Mouse (Mus musculus) liver, embryonic 14.5 days (tissue): ENCODE results near the gene Ptprd. TPM values are rescaled to one million over a fixed set of nuclear protein-coding genes. Genes with fewer than 3 reads are reported as not detected.

Experiments
- ATAC-seq: fragments of 200-750 bp; cut with Nextera tagmentation; 2 replicates; pipeline ENCODE4 v1.8.0; 2017; ENCODE audit warnings: moderate number of reproducible peaks, mild to moderate bottlenecking, moderate library complexity; ENCODE audit not compliant: insufficient read depth
- DNase-seq, 3 experiments: peaks; one replicate each; pipeline ENCODE4 v3.0.0-alpha.2; 2012 to 2013; ENCODE audit warnings: low read depth in 3 of 3, low spot score in 3 of 3
- H3K27ac ChIP-seq: fragments of 300-500 bp; sonication (generic); 2 replicates; pipeline ENCODE4 v1.5.1; 2014; ENCODE audit warnings: moderate library complexity, mild to moderate bottlenecking, control low read depth, inconsistent platforms
- H3K27me3 ChIP-seq: fragments of 300-500 bp; sonication (generic); 2 replicates; pipeline ENCODE4 v1.6.1; 2014; ENCODE audit warnings: mild to moderate bottlenecking, low read length, moderate library complexity; ENCODE audit not compliant: control insufficient read depth, insufficient read depth
- H3K36me3 ChIP-seq: fragments of 300-500 bp; sonication (generic); replicated peaks from 2 replicates; pipeline ENCODE4 v1.6.1; 2014; ENCODE audit warnings: low read depth; ENCODE audit not compliant: control insufficient read depth, insufficient read depth
- H3K4me1 ChIP-seq, 2 experiments: fragments of 200-500 bp in 1 of 2; fragments of 300-500 bp in 1 of 2; sonication (generic) in 1 of 2; replicated peaks; 2 replicates each; pipeline ENCODE4 v1.6.1; 2012 to 2014; ENCODE audit warnings: antibody characterized with exemption in 1 of 2, inconsistent platforms in 1 of 2, low read length in 1 of 2; ENCODE audit not compliant: control insufficient read depth in 2 of 2, insufficient read depth in 2 of 2
- H3K4me2 ChIP-seq: fragments of 300-500 bp; sonication (generic); 2 replicates; pipeline ENCODE4 v1.6.1; 2014; ENCODE audit warnings: low read depth, mild to moderate bottlenecking, control low read depth, moderate library complexity
- H3K4me3 ChIP-seq, 2 experiments: fragments of 200-500 bp in 1 of 2; fragments of 300-500 bp in 1 of 2; sonication (generic) in 1 of 2; 2 replicates each; pipeline ENCODE4 v1.5.1; 2012 to 2014; ENCODE audit warnings: low read depth in 2 of 2, low read length in 2 of 2, mild to moderate bottlenecking in 2 of 2, control low read depth in 1 of 2, inconsistent platforms in 1 of 2, moderate library complexity in 1 of 2; ENCODE audit not compliant: insufficient read depth in 1 of 2
- H3K9ac ChIP-seq: fragments of 300-500 bp; sonication (generic); replicated peaks from 2 replicates; pipeline ENCODE4 v1.6.1; 2014; ENCODE audit warnings: mild to moderate bottlenecking, control low read depth, moderate library complexity
- H3K9me3 ChIP-seq: fragments of 300-500 bp; sonication (generic); 2 replicates; pipeline ENCODE4 v1.6.1; 2016; ENCODE audit warnings: low read length, mixed read lengths; ENCODE audit not compliant: control insufficient read depth
- CTCF ChIP-seq: IDR thresholded peaks from 2 replicates; pipeline ENCODE4 v1.5.1; 2016; ENCODE audit warnings: antibody characterized with exemption, low read depth, control low read depth
- EP300 ChIP-seq: IDR thresholded peaks from 2 replicates; pipeline ENCODE4 v1.6.1; 2016; ENCODE audit warnings: antibody characterized with exemption, low read depth
- WGBS: fragments of 180-500 bp; shearing (Covaris S2); extraction: QIAGEN DNeasy Blood & Tissue Kit; methylation state at CpG from one replicate; pipeline ENCODE4 v1.1.7; 2014; ENCODE audit not compliant: insufficient replicate concordance; 5-methylcytosine and 5-hydroxymethylcytosine counted together
- polyA plus RNA-seq, 2 experiments: library from polyadenylated mRNA; depleted of rRNA in 1 of 2; stranded (reverse) in 1 of 2; unstranded in 1 of 2; fragments of >200 nt; fragmentation: Nextera tagmentation in 1 of 2; extraction: Ambion mirVana in 1 of 2; gene quantifications; 2 replicates each; pipeline versions ENCODE4 v1.2.1 to v1.2.3; 2012 to 2014

Ptprd gene
- polyA plus RNA-seq, 2 experiments = 1.5 to 2.8 TPM

- no peak overlapping the region for H3K4me2 ChIP-seq
- H3K27me3 ChIP-seq = no peaks in the 10 kb centered on the region
- H3K27ac ChIP-seq = no peak overlapping the region
- no peak overlapping the region for H3K9ac ChIP-seq
- TF ChIP-seq EP300 (no peak), CTCF (no peak)
- H3K36me3 ChIP-seq = no peaks in the 10 kb centered on the region
- H3K9me3 ChIP-seq = no peaks in the 10 kb centered on the region
- no peak for DNase-seq
- H3K4me1 ChIP-seq = no peaks in the 10 kb centered on the region
- WGBS = 47% methylated on average over 2 of the region's 2 CpGs
- no peak for ATAC-seq
- no peak overlapping the region for H3K4me3 ChIP-seq
These were observed 1461.1 kb downstream of the Ptprd start for GRCm38 (mm10) chr4:76750709-76751108.

GRCm38 (mm10) chr4:76735831-76736230 lies 1475.9 kb downstream of the Ptprd start:
- TF ChIP-seq CTCF (no peak), EP300 (no peak)
- H3K4me3 ChIP-seq = no peak overlapping the region
- no peak overlapping the region for H3K4me2 ChIP-seq
- no peak for DNase-seq
- no peaks in the 10 kb centered on the region for H3K27me3 ChIP-seq
- H3K27ac ChIP-seq = no peak overlapping the region
- no peaks in the 10 kb centered on the region for H3K4me1 ChIP-seq
- ATAC-seq = no peak
- WGBS = 37% methylated on average over 1 of the region's 1 CpGs
- no peak overlapping the region for H3K9ac ChIP-seq
- no peaks in the 10 kb centered on the region for H3K36me3 ChIP-seq
- H3K9me3 ChIP-seq = no peaks in the 10 kb centered on the region

- no peaks in the 10 kb centered on the region for H3K9me3 ChIP-seq
These were observed 1536.0 kb downstream of the Ptprd start for GRCm38 (mm10) chr4:76675726-76676125.

GRCm38 (mm10) chr4:76673224-76673623 lies 1538.5 kb downstream of the Ptprd start:
- Histone ChIP-seq H3K9me3 (no peaks in the 10 kb centered on the region), H3K27ac (no peak overlapping the region), H3K27me3 (no peaks in the 10 kb centered on the region), H3K4me2 (no peak overlapping the region), H3K9ac (no peak overlapping the region), H3K36me3 (no peaks in the 10 kb centered on the region), H3K4me3 (no peak overlapping the region), H3K4me1 (no peaks in the 10 kb centered on the region)
- DNase-seq (no peak), ATAC-seq (no peak)
- TF ChIP-seq CTCF (no peak), EP300 (no peak)

More at GRCm38 (mm10) chr4:76675726-76676125, 1536.0 kb downstream of the Ptprd start:
- no peaks in the 10 kb centered on the region for H3K36me3 ChIP-seq
- no peak overlapping the region for H3K9ac ChIP-seq
- no peak overlapping the region for H3K27ac ChIP-seq
- H3K4me3 ChIP-seq = no peak overlapping the region
- H3K4me1 ChIP-seq = no peaks in the 10 kb centered on the region
- H3K27me3 ChIP-seq = no peaks in the 10 kb centered on the region
- H3K4me2 ChIP-seq = no peak overlapping the region
- DNase-seq (no peak), ATAC-seq (no peak)
- TF ChIP-seq CTCF (no peak), EP300 (no peak)
- WGBS = 43% methylated on average over 3 of the region's 3 CpGs

GRCm38 (mm10) chr4:76672653-76673052 lies 1539.1 kb downstream of the Ptprd start:
- ATAC-seq = no peak
- Histone ChIP-seq H3K27ac (no peak overlapping the region), H3K9me3 (no peaks in the 10 kb centered on the region), H3K9ac (no peak overlapping the region), H3K4me1 (no peaks in the 10 kb centered on the region), H3K36me3 (no peaks in the 10 kb centered on the region), H3K27me3 (no peaks in the 10 kb centered on the region), H3K4me2 (no peak overlapping the region), H3K4me3 (no peak overlapping the region)
- TF ChIP-seq EP300 (no peak), CTCF (no peak)
- no peak for DNase-seq

GRCm38 (mm10) chr4:76661725-76662124 lies 1550.0 kb downstream of the Ptprd start:
- DNase-seq (no peak), ATAC-seq (no peak)
- Histone ChIP-seq H3K27ac (no peak overlapping the region), H3K4me2 (no peak overlapping the region), H3K27me3 (no peaks in the 10 kb centered on the region), H3K4me3 (no peak overlapping the region), H3K9me3 (no peaks in the 10 kb centered on the region), H3K36me3 (no peaks in the 10 kb centered on the region), H3K9ac (no peak overlapping the region), H3K4me1 (no peaks in the 10 kb centered on the region)
- TF ChIP-seq EP300 = no peak
- TF ChIP-seq CTCF = no peak
- 32% methylated on average over 4 of the region's 4 CpGs for WGBS
